Mouse (Mus musculus) ovary, postnatal 14 days (tissue): ENCODE results near the gene Snx19.

ENCODE experiments used
- DNase-seq: peaks from one replicate; pipeline ENCODE4 v3.0.0; 2022; ENCODE audit warnings: low spot score

The Snx19 gene

DNA sequence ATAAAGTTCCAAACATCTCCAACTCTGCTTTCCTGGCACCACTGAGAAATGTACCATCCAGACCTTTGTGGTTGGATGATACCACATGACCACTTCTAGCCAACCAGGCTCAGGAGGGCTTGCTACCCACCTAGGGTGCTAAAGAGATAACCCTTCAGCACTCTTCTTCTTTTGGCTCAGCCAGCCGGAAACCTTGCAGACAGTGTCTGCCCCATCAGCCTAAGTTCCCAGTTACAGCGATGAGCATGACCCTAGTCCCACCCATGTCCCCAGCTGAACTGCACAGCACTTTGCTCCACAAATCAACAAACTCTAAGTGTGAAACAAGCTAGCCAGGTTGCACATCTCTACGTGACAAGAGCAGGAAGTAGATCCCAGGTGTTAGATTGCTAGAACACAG lies 57.3 kb downstream of the Snx19 start:
- DNase-seq: no peak

GRCm38 (mm10) chr9:30485161-30485560 lies 58.3 kb downstream of the Snx19 start:
- no peak for DNase-seq

GRCm38 (mm10) chr9:30488384-30488783 lies 61.5 kb downstream of the Snx19 start:
- DNase-seq: no peak

DNA sequence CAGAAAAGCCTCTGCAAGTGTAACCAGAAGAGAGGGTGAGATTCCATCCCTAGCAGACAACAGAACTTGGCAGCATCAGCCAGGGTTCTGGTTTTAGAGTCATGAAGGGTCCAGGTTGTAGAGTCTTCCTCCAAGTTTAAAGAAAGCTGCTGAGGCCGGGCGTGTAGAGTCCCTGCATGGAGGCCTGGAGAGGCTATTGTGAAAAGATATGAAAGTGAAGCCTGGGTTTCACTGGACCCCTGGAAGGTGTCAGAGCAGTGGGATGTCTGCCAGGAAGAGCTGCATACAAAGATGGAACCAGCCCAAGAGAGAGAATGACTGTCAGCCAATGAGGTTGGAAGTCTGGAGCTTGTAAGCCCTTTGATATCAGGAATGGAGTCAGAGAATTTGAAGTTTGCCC lies 67.5 kb downstream of the Snx19 start:
- no peak for DNase-seq

GRCm38 (mm10) chr9:30508966-30509365 lies 82.1 kb downstream of the Snx19 start:
- no peak for DNase-seq

DNA sequence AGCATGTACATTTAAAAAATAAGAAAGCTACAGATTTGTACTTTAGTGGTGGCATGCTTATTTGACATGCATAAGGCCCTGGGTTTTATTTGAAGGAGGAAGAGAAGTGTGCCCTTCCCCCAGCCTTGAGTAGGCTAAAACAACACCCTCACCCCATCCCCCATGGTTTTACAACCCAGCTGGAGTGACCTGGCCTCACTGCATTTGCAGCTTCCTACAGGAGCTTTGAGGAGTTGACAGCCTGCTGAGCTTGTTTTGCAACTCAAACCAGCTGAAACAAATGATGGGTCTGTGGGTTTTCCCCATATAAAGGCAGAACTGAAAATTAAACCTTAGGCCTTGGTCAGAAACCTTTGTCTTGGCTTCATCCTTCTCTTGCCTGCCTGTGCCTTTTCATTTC lies 89.0 kb downstream of the Snx19 start:
- DNase-seq: no peak
